Mouse (Mus musculus): Measurements from ENCODE around the gene Pabpn1l. TPM values are rescaled to one million over a fixed set of nuclear protein-coding genes. Genes with fewer than 3 reads are reported as not detected.

The Pabpn1l gene
- polyA plus RNA-seq, 1 experiment from 2014 or later, result not detected

- DNase-seq (ENCODE audit: low spot score), result no peak
- Histone ChIP-seq H3K9me3 (ENCODE audit: control insufficient read depth, low read length) (no peaks in the 10 kb centered on the region), H3K9ac (no peak overlapping the region), H3K4me1 (replicated peaks; ENCODE audit: control insufficient read depth, insufficient read depth, low read length) (peaks cover 32% of the 10 kb centered on the region), H3K27me3 (ENCODE audit: control insufficient read depth, insufficient read depth, low read length) (no peaks in the 10 kb centered on the region), H3K4me2 (replicated peaks) (no peak overlapping the region), H3K4me3 (replicated peaks; ENCODE audit: low read length) (no peak overlapping the region), H3K27ac (no peak overlapping the region), H3K36me3 (replicated peaks; ENCODE audit: control insufficient read depth, insufficient read depth) (peaks cover under 1% of the 10 kb centered on the region; the same call in 1 of the 2 replicates)
- WGBS, result 37% methylated on average over 7 of the region's 7 CpGs
- ATAC-seq (ENCODE audit: low FRiP score), result no peak
These were observed 32.2 kb upstream of the Pabpn1l start for GRCm38 (mm10) chr8:122654768-122655167.

- Histone ChIP-seq H3K4me2 (replicated peaks) (no peak overlapping the region), H3K4me3 (replicated peaks; ENCODE audit: low read length) (no peak overlapping the region)
- ATAC-seq (ENCODE audit: low FRiP score), result no peak
These were observed 30.1 kb upstream of the Pabpn1l start for GRCm38 (mm10) chr8:122652643-122653042.

GRCm38 (mm10) chr8:122651326-122651921, 28.9 kb upstream of the Pabpn1l start:
- no peak overlapping the region for H3K4me2 ChIP-seq (replicated peaks)
- 47% methylated on average over 15 of the region's 16 CpGs for WGBS
- H3K9me3 ChIP-seq (ENCODE audit: control insufficient read depth, low read length), result no peaks in the 10 kb centered on the region
- ATAC-seq (ENCODE audit: low FRiP score), result 0 out of 2 replicates have a peak, but pooled peaks have one; percentile 31
- peaks cover 26% of the 10 kb centered on the region for H3K4me1 ChIP-seq (replicated peaks; ENCODE audit: control insufficient read depth, insufficient read depth, low read length)
- no peak for DNase-seq (ENCODE audit: low spot score)
- H3K36me3 ChIP-seq (replicated peaks; ENCODE audit: control insufficient read depth, insufficient read depth), result peaks cover 32% of the 10 kb centered on the region
- no peaks in the 10 kb centered on the region for H3K27me3 ChIP-seq (ENCODE audit: control insufficient read depth, insufficient read depth, low read length)
- H3K27ac ChIP-seq, result no peak overlapping the region
- H3K9ac ChIP-seq, result no peak overlapping the region
- no peak overlapping the region for H3K4me3 ChIP-seq (replicated peaks; ENCODE audit: low read length)

More at GRCm38 (mm10) chr8:122652643-122653042, 30.1 kb upstream of the Pabpn1l start:
- no peaks in the 10 kb centered on the region for H3K27me3 ChIP-seq (ENCODE audit: control insufficient read depth, insufficient read depth, low read length)
- no peak for DNase-seq (ENCODE audit: low spot score)
- H3K9ac ChIP-seq, result no peak overlapping the region
- 71% methylated on average over 6 of the region's 6 CpGs for WGBS
- H3K36me3 ChIP-seq (replicated peaks; ENCODE audit: control insufficient read depth, insufficient read depth), result peaks cover 21% of the 10 kb centered on the region
- peaks cover 26% of the 10 kb centered on the region for H3K4me1 ChIP-seq (replicated peaks; ENCODE audit: control insufficient read depth, insufficient read depth, low read length)
- no peak overlapping the region for H3K27ac ChIP-seq
- no peaks in the 10 kb centered on the region for H3K9me3 ChIP-seq (ENCODE audit: control insufficient read depth, low read length)

- H3K4me2 ChIP-seq (replicated peaks), result no peak overlapping the region
These were observed 25.8 kb upstream of the Pabpn1l start for GRCm38 (mm10) chr8:122648192-122648970.

GRCm38 (mm10) chr8:122646337-122646736, 23.8 kb upstream of the Pabpn1l start:
- Histone ChIP-seq H3K9me3 (ENCODE audit: control insufficient read depth, low read length) (no peaks in the 10 kb centered on the region), H3K9ac (no peak overlapping the region), H3K4me2 (replicated peaks) (no peak overlapping the region), H3K27me3 (ENCODE audit: control insufficient read depth, insufficient read depth, low read length) (no peaks in the 10 kb centered on the region), H3K4me1 (replicated peaks; ENCODE audit: control insufficient read depth, insufficient read depth, low read length) (0 out of 2 replicates have a peak, but pooled peaks cover 5% of the 10 kb centered on the region), H3K27ac (no peak overlapping the region), H3K4me3 (replicated peaks; ENCODE audit: low read length) (no peak overlapping the region), H3K36me3 (replicated peaks; ENCODE audit: control insufficient read depth, insufficient read depth) (peaks cover 68% of the 10 kb centered on the region)
- 91% methylated on average over 16 of the region's 16 CpGs for WGBS
- no peak for DNase-seq (ENCODE audit: low spot score)
- no peak for ATAC-seq (ENCODE audit: low FRiP score)

More at GRCm38 (mm10) chr8:122648192-122648970, 25.8 kb upstream of the Pabpn1l start:
- ATAC-seq (ENCODE audit: low FRiP score), result no peak
- no peak overlapping the region for H3K27ac ChIP-seq
- 78% methylated on average over 15 of the region's 15 CpGs for WGBS
- H3K4me3 ChIP-seq (replicated peaks; ENCODE audit: low read length), result no peak overlapping the region
- DNase-seq (ENCODE audit: low spot score), result no peak
- 0 out of 2 replicates have a peak, but pooled peaks cover 12% of the 10 kb centered on the region for H3K4me1 ChIP-seq (replicated peaks; ENCODE audit: control insufficient read depth, insufficient read depth, low read length)
- H3K9me3 ChIP-seq (ENCODE audit: control insufficient read depth, low read length), result no peaks in the 10 kb centered on the region
- no peak overlapping the region for H3K9ac ChIP-seq
- peaks cover 51% of the 10 kb centered on the region for H3K36me3 ChIP-seq (replicated peaks; ENCODE audit: control insufficient read depth, insufficient read depth)
- H3K27me3 ChIP-seq (ENCODE audit: control insufficient read depth, insufficient read depth, low read length), result no peaks in the 10 kb centered on the region

- H3K36me3 ChIP-seq (replicated peaks; ENCODE audit: control insufficient read depth, insufficient read depth), result peaks cover 74% of the 10 kb centered on the region
- WGBS, result 74% methylated on average over 6 of the region's 6 CpGs
- H3K4me2 ChIP-seq (replicated peaks), result no peak overlapping the region
- H3K4me1 ChIP-seq (replicated peaks; ENCODE audit: control insufficient read depth, insufficient read depth, low read length), result no peaks in the 10 kb centered on the region; the same call in 1 of the 2 replicates
- no peak overlapping the region for H3K27ac ChIP-seq
- ATAC-seq (ENCODE audit: low FRiP score) (no peak), DNase-seq (ENCODE audit: low spot score) (no peak)
- H3K9me3 ChIP-seq (ENCODE audit: control insufficient read depth, low read length), result no peaks in the 10 kb centered on the region
- H3K27me3 ChIP-seq (ENCODE audit: control insufficient read depth, insufficient read depth, low read length), result no peaks in the 10 kb centered on the region
- H3K9ac ChIP-seq, result no peak overlapping the region
- no peak overlapping the region for H3K4me3 ChIP-seq (replicated peaks; ENCODE audit: low read length)
These were observed 21.8 kb upstream of the Pabpn1l start for GRCm38 (mm10) chr8:122644175-122644954.

GRCm38 (mm10) chr8:122642071-122642470, 19.5 kb upstream of the Pabpn1l start:
- H3K9ac ChIP-seq, result no peak overlapping the region
- H3K36me3 ChIP-seq (replicated peaks; ENCODE audit: control insufficient read depth, insufficient read depth), result peaks cover 70% of the 10 kb centered on the region
- H3K4me2 ChIP-seq (replicated peaks), result no peak overlapping the region
- no peak for DNase-seq (ENCODE audit: low spot score)
- no peak for ATAC-seq (ENCODE audit: low FRiP score)
- 76% methylated on average over 9 of the region's 9 CpGs for WGBS
- H3K4me1 ChIP-seq (replicated peaks; ENCODE audit: control insufficient read depth, insufficient read depth, low read length), result peaks cover 6% of the 10 kb centered on the region; the same call in 1 of the 2 replicates
- H3K4me3 ChIP-seq (replicated peaks; ENCODE audit: low read length), result no peak overlapping the region
- H3K9me3 ChIP-seq (ENCODE audit: control insufficient read depth, low read length), result no peaks in the 10 kb centered on the region
- H3K27me3 ChIP-seq (ENCODE audit: control insufficient read depth, insufficient read depth, low read length), result no peaks in the 10 kb centered on the region
- no peak overlapping the region for H3K27ac ChIP-seq

- no peaks in the 10 kb centered on the region for H3K27me3 ChIP-seq (ENCODE audit: control insufficient read depth, insufficient read depth, low read length)
- H3K36me3 ChIP-seq (replicated peaks; ENCODE audit: control insufficient read depth, insufficient read depth), result peaks cover 69% of the 10 kb centered on the region
- no peak overlapping the region for H3K9ac ChIP-seq
- ATAC-seq (ENCODE audit: low FRiP score) (no peak), DNase-seq (ENCODE audit: low spot score) (no peak)
- 83% methylated on average over 15 of the region's 15 CpGs for WGBS
- peaks cover 6% of the 10 kb centered on the region; the same call in 1 of the 2 replicates for H3K4me1 ChIP-seq (replicated peaks; ENCODE audit: control insufficient read depth, insufficient read depth, low read length)
- H3K4me3 ChIP-seq (replicated peaks; ENCODE audit: low read length), result no peak overlapping the region
- H3K4me2 ChIP-seq (replicated peaks), result no peak overlapping the region
- no peaks in the 10 kb centered on the region for H3K9me3 ChIP-seq (ENCODE audit: control insufficient read depth, low read length)
- no peak overlapping the region for H3K27ac ChIP-seq
These were observed 18.9 kb upstream of the Pabpn1l start for GRCm38 (mm10) chr8:122641406-122641805.

- peaks cover 70% of the 10 kb centered on the region for H3K36me3 ChIP-seq (replicated peaks; ENCODE audit: control insufficient read depth, insufficient read depth)
- WGBS, result 89% methylated on average over 4 of the region's 4 CpGs
- H3K4me2 ChIP-seq (replicated peaks), result no peak overlapping the region
- ATAC-seq (ENCODE audit: low FRiP score), result no peak
- no peak overlapping the region for H3K9ac ChIP-seq
- DNase-seq (ENCODE audit: low spot score), result no peak
- H3K27ac ChIP-seq, result no peak overlapping the region
- peaks cover 6% of the 10 kb centered on the region; the same call in 1 of the 2 replicates for H3K4me1 ChIP-seq (replicated peaks; ENCODE audit: control insufficient read depth, insufficient read depth, low read length)
- no peaks in the 10 kb centered on the region for H3K9me3 ChIP-seq (ENCODE audit: control insufficient read depth, low read length)
- no peaks in the 10 kb centered on the region for H3K27me3 ChIP-seq (ENCODE audit: control insufficient read depth, insufficient read depth, low read length)
- H3K4me3 ChIP-seq (replicated peaks; ENCODE audit: low read length), result no peak overlapping the region
These were observed 18.3 kb upstream of the Pabpn1l start for GRCm38 (mm10) chr8:122640825-122641224.

Data from hindbrain, embryonic 14.5 days (tissue).